Mouse (Mus musculus): ENCODE measurements at regions not wholly inside any gene's neighbourhood (a gene's known extent, or its start where the extent isn't known, plus 50 kb on each side); places are given as distances from the start of the nearest gene placed in this dataset.
A peak's percentile ranks its signal among the peaks of the same experiment; 100 is the strongest.

- no peak for DNase-seq (ENCODE audit: low read depth, low spot score)
Observed at GRCm38 (mm10) chr5:64461592-64461991, 305.5 kb downstream of the Tbc1d1 start.

- peak; percentile 64 for DNase-seq (ENCODE audit: low read depth, low spot score)
Observed at GRCm38 (mm10) chr5:64462411-64462810, 306.3 kb downstream of the Tbc1d1 start.

- DNase-seq (ENCODE audit: low read depth, low spot score): no peak
Observed at GRCm38 (mm10) chr5:64463570-64463969, 307.5 kb downstream of the Tbc1d1 start.

GRCm38 (mm10) chr5:64466320-64466719 lies 310.2 kb downstream of the Tbc1d1 start:
- DNase-seq (ENCODE audit: low read depth, low spot score): no peak

- no peak for DNase-seq (ENCODE audit: low read depth, low spot score)
Observed at GRCm38 (mm10) chr5:64467856-64468255, 311.8 kb downstream of the Tbc1d1 start.

- no peak for DNase-seq (ENCODE audit: low read depth, low spot score)
Observed at GRCm38 (mm10) chr5:64468307-64468706, 312.2 kb downstream of the Tbc1d1 start.

GRCm38 (mm10) chr5:64472008-64472407 lies 315.9 kb downstream of the Tbc1d1 start:
- no peak for DNase-seq (ENCODE audit: low read depth, low spot score)

GRCm38 (mm10) chr5:64472415-64472814 lies 316.3 kb downstream of the Tbc1d1 start:
- no peak for DNase-seq (ENCODE audit: low read depth, low spot score)

- DNase-seq (ENCODE audit: low read depth, low spot score): no peak
Observed at GRCm38 (mm10) chr5:64474868-64475267, 318.8 kb downstream of the Tbc1d1 start.

- no peak for DNase-seq (ENCODE audit: low read depth, low spot score)
Observed at GRCm38 (mm10) chr5:64475736-64476519, 319.8 kb downstream of the Tbc1d1 start.

GRCm38 (mm10) chr5:64476641-64477369 lies 320.7 kb downstream of the Tbc1d1 start:
- no peak for DNase-seq (ENCODE audit: low read depth, low spot score)

- DNase-seq (ENCODE audit: low read depth, low spot score): no peak
Observed at GRCm38 (mm10) chr5:64478143-64478542, 322.0 kb downstream of the Tbc1d1 start.

GRCm38 (mm10) chr5:64478599-64479214 lies 322.6 kb downstream of the Tbc1d1 start:
- no peak for DNase-seq (ENCODE audit: low read depth, low spot score)

- peak; percentile 69 for DNase-seq (ENCODE audit: low read depth, low spot score)
Observed at GRCm38 (mm10) chr5:64479315-64479714, 323.2 kb downstream of the Tbc1d1 start.

GRCm38 (mm10) chr5:64485043-64485442 lies 318.1 kb upstream of the Klf3 start:
- peak; percentile 48 for DNase-seq (ENCODE audit: low read depth, low spot score)

- peak; percentile 30 for DNase-seq (ENCODE audit: low read depth, low spot score)
Observed at GRCm38 (mm10) chr5:64485856-64486255, 317.3 kb upstream of the Klf3 start.

GRCm38 (mm10) chr5:64486761-64487160 lies 316.4 kb upstream of the Klf3 start:
- no peak for DNase-seq (ENCODE audit: low read depth, low spot score)

GRCm38 (mm10) chr5:64487698-64488398 lies 315.3 kb upstream of the Klf3 start:
- DNase-seq (ENCODE audit: low read depth, low spot score): peak; percentile 61

- no peak for DNase-seq (ENCODE audit: low read depth, low spot score)
Observed at GRCm38 (mm10) chr5:64489656-64490444, 313.3 kb upstream of the Klf3 start.

GRCm38 (mm10) chr5:64490445-64490950 lies 312.7 kb upstream of the Klf3 start:
- DNase-seq (ENCODE audit: low read depth, low spot score): no peak

- DNase-seq (ENCODE audit: low read depth, low spot score): no peak
Observed at GRCm38 (mm10) chr5:64494429-64494828, 308.8 kb upstream of the Klf3 start.

All from brain, adult 2 months (tissue).